Mouse (Mus musculus) testis, adult 2 months (tissue): ENCODE results near the gene Ercc2.

Experiments used
- CTCF ChIP-seq: fragments of 200-500 bp; IDR thresholded peaks from 2 replicates; pipeline ENCODE4 v1.5.1; 2012; ENCODE audit warnings: low read depth, mild to moderate bottlenecking, inconsistent platforms, low read length, moderate library complexity; ENCODE audit not compliant: control insufficient read depth, insufficient read depth, insufficient replicate concordance
- POLR2A ChIP-seq: fragments of 200-500 bp; IDR thresholded peaks from 2 replicates; pipeline ENCODE4 v1.6.1; 2012; ENCODE audit warnings: low read depth, mild to moderate bottlenecking, inconsistent platforms, low read length, moderate library complexity; ENCODE audit not compliant: control insufficient read depth

- TF ChIP-seq CTCF = no peak
- no peak for TF ChIP-seq POLR2A
Measured at GRCm38 (mm10) chr7:19337122-19337521, 44.7 kb upstream of the Ercc2 start.
